Mouse (Mus musculus) heart, adult 2 months (tissue): ENCODE measurements around the gene Mknk2.

Experiments used
- CTCF ChIP-seq: fragments of 200-600 bp; IDR thresholded peaks from 2 replicates; pipeline ENCODE4 v1.8.1; 2022; ENCODE audit warnings: antibody characterized with exemption, mild to moderate bottlenecking, moderate library complexity
- EP300 ChIP-seq: fragments of 200-500 bp; IDR thresholded peaks from 2 replicates; pipeline ENCODE4 v1.6.1; 2011; ENCODE audit warnings: low read depth, low read length, control low read depth; ENCODE audit not compliant: insufficient read depth
- POLR2A ChIP-seq: fragments of 200-500 bp; IDR thresholded peaks from 2 replicates; pipeline ENCODE4 v1.6.1; 2011; ENCODE audit warnings: mild to moderate bottlenecking, low read depth, low read length, control low read depth; ENCODE audit not compliant: insufficient read depth

- no peak for TF ChIP-seq POLR2A
- no peak for TF ChIP-seq CTCF
- no peak for TF ChIP-seq EP300
Observed at GRCm38 (mm10) chr10:80695801-80696501, 18.0 kb upstream of the Mknk2 start.
